Mouse (Mus musculus): ENCODE results near the gene Htr7.

DNA sequence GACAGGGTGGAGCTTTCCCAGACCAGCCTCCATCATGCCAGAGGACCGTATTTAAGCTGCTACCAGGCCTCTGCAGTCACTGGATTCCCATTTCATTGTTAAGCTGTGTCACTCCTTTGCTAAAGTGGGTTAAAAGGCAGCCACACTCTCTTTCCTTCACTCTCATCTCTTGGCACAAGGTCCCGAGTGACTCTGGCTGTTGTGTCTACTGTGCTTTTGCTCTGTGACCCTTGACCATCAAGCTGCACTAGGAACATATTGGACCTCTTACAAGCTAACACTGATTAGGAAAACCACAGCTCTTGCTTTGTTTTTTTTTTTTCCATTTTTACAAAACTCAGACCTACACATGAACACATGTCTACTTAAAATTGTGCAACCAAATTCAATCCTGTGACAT lies 52.3 kb downstream of the Htr7 start:
- TF ChIP-seq HCFC1 (IDR thresholded peaks at IDR 0.05; ENCODE audit: borderline replicate concordance, insufficient read depth, low read length) (no peak), ZNF384 (IDR thresholded peaks at IDR 0.05; ENCODE audit: low read depth, low read length) (no peak), ZC3H11A (IDR thresholded peaks at IDR 0.05; ENCODE audit: borderline replicate concordance, low read depth, low read length) (no peak), CHD2 (IDR thresholded peaks at IDR 0.05; ENCODE audit: low read depth, low read length) (no peak)

Measured in ES-E14 (cell line).